Mouse (Mus musculus) MEL (cell line): ENCODE measurements around the gene Hsd3b7.
A peak's percentile ranks its signal among the peaks of the same experiment; 100 is the strongest.

Source experiments
- CTCF ChIP-seq, 3 experiments: IDR thresholded peaks in 2 of 3; conservative IDR thresholded peaks in 1 of 3; 2 replicates each; pipeline ENCODE4 v1.5.1; 2011 to 2012; ENCODE audit warnings: low read length in 3 of 3, low read depth in 2 of 3, mild to moderate bottlenecking in 2 of 3, improper control_type of control experiment in 1 of 3, inconsistent platforms in 1 of 3, mixed read lengths in 1 of 3, moderate library complexity in 1 of 3; ENCODE audit not compliant: control insufficient read depth in 1 of 3, insufficient read depth in 1 of 3, poor library complexity in 1 of 3, severe bottlenecking in 1 of 3
- EP300 ChIP-seq, 2 experiments: IDR thresholded peaks; 2 replicates each; pipeline ENCODE4 v1.6.1; 2011; ENCODE audit warnings: improper control_type of control experiment in 2 of 2, low read length in 2 of 2, low read depth in 1 of 2, mild to moderate bottlenecking in 1 of 2
- ETS1 ChIP-seq: IDR thresholded peaks from 2 replicates; pipeline ENCODE4 v1.6.1; 2012; ENCODE audit warnings: low read depth, mild to moderate bottlenecking, inconsistent platforms, low read length, improper control_type of control experiment, moderate library complexity
- GATA1 ChIP-seq: IDR thresholded peaks from 2 replicates; pipeline ENCODE4 v1.6.1; 2011; ENCODE audit warnings: low read depth, low read length, improper control_type of control experiment
- HCFC1 ChIP-seq: IDR thresholded peaks from 2 replicates; pipeline ENCODE4 v1.6.1; 2012; ENCODE audit warnings: low read depth, mild to moderate bottlenecking, inconsistent platforms, low read length, improper control_type of control experiment, moderate library complexity
- MEF2A ChIP-seq: IDR thresholded peaks from 2 replicates; pipeline ENCODE4 v1.6.1; 2014; ENCODE audit warnings: low read depth, mild to moderate bottlenecking, inconsistent platforms, low read length, improper control_type of control experiment; ENCODE audit not compliant: poor library complexity, insufficient replicate concordance, severe bottlenecking; ENCODE audit errors: extremely low read depth
- NELFE ChIP-seq: IDR thresholded peaks from 2 replicates; pipeline ENCODE4 v1.6.1; 2011; ENCODE audit warnings: low read depth, low read length, improper control_type of control experiment
- POLR2A ChIP-seq, 2 experiments: IDR thresholded peaks; 2 replicates each; pipeline ENCODE4 v1.6.1; 2011 to 2012; ENCODE audit warnings: low read length in 2 of 2, mild to moderate bottlenecking in 2 of 2, control low read depth in 1 of 2, improper control_type of control experiment in 1 of 2, low read depth in 1 of 2, moderate library complexity in 1 of 2; ENCODE audit not compliant: control insufficient read depth in 1 of 2, insufficient read depth in 1 of 2, poor library complexity in 1 of 2
- POLR2AphosphoS2 ChIP-seq: IDR thresholded peaks from 2 replicates; pipeline ENCODE4 v1.6.1; 2011; ENCODE audit warnings: low read length, improper control_type of control experiment
- TBP ChIP-seq: IDR thresholded peaks from 2 replicates; pipeline ENCODE4 v1.8.0; 2011; ENCODE audit warnings: low read depth, low read length, improper control_type of control experiment
- ZMIZ1 ChIP-seq: IDR thresholded peaks from 2 replicates; pipeline ENCODE4 v1.6.1; 2012; ENCODE audit warnings: low read depth, mild to moderate bottlenecking, inconsistent platforms, low read length, improper control_type of control experiment, moderate library complexity

DNA sequence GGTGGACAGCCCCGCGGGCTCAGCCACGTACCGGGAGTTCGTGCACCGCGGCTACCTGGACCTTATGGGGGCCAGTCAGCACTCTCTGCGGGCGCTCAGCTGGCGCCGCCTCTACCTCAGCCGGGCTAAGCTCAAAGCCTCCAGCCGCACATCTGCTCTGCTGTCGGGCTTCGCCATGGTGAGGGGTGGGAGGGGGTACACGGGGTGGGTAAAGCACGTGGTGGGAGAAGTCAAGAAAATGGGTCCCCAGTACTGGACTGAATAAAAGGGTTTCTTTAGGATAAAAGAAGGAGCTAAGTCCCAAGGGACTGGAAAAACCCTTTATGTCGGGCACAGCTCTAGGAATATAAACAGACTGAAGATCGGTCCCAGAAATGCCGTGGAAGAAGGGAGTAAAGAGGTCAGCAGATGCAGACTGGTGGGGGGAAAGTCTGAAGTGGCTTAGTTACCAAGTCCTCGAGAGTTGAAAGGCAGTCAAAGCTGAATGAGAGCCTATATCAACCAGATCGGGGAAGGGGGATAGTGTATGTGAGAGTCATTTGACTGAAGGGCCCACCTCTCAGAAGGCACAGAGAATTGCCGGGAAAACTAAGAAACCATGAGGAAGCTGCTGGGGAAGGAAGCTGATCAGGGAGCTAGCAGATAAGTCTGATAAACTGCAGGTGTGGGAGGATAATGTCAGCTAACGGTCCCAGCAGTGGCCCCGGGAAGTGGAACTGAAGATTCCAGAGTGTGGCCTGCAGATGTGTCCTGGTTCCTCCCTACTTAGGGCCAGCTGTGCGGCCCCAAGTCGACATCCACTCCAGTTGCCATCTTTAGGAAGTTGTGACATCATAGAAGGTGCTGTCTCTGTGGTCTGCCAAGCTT is 30.1 kb upstream of the Hsd3b7 start:
- TF ChIP-seq POLR2AphosphoS2: peak; percentile 25; the same call in 1 of the 2 replicates
- peak; percentile 65 to 92 for TF ChIP-seq EP300 (IDR thresholded peaks at IDR 0.05; ENCODE audit: low read depth in 1 of 2, low read length in 2 of 2)
- no peak for TF ChIP-seq ZMIZ1
- TF ChIP-seq POLR2A (IDR thresholded peaks at IDR 0.05; ENCODE audit: control insufficient read depth in 1 of 2, insufficient read depth in 1 of 2, low read depth in 1 of 2, low read length in 2 of 2, poor library complexity in 1 of 2): peak; percentile 52 to 56; a peak in 3 of 4 replicates
- TF ChIP-seq NELFE: no peak
- no peak for TF ChIP-seq CTCF (IDR thresholded peaks at IDR 0.05 in 2 of 3, conservative IDR thresholded peaks at IDR 0.05 in 1 of 3; ENCODE audit: control insufficient read depth in 1 of 3, insufficient read depth in 1 of 3, low read depth in 2 of 3, low read length in 3 of 3, poor library complexity in 1 of 3, severe bottlenecking in 1 of 3)
- peak; percentile 48; the same call in 1 of the 2 replicates for TF ChIP-seq ETS1
- no peak for TF ChIP-seq MEF2A
- peak; percentile 86 for TF ChIP-seq GATA1
- peak; percentile 29; the same call in 1 of the 2 replicates for TF ChIP-seq HCFC1
- peak; percentile 60; the same call in 1 of the 2 replicates for TF ChIP-seq TBP
